Mouse (Mus musculus) CH12.LX (cell line): ENCODE measurements around the gene Klhl29. TPM values are rescaled to one million over a fixed set of nuclear protein-coding genes. Genes with fewer than 3 reads are reported as not detected.

Source experiments
- DNase-seq: peaks from one replicate; pipeline ENCODE4 v3.0.0-alpha.2; 2013; ENCODE audit errors: extremely low read depth
- H3K27ac ChIP-seq: 2 replicates; pipeline ENCODE4 v1.5.1; 2012; ENCODE audit warnings: low read depth, mild to moderate bottlenecking, control low read depth, moderate library complexity; ENCODE audit not compliant: insufficient read depth
- H3K27me3 ChIP-seq: replicated peaks from 2 replicates; pipeline ENCODE3; 2012; ENCODE audit warnings: inconsistent platforms
- H3K36me3 ChIP-seq, 2 experiments: replicated peaks in 1 of 2; 2 replicates each; pipeline versions ENCODE3 to v1.6.1; 2012; ENCODE audit warnings: inconsistent platforms in 1 of 2, low read length in 1 of 2, mild to moderate bottlenecking in 1 of 2, mixed read lengths in 1 of 2, moderate library complexity in 1 of 2; ENCODE audit not compliant: control insufficient read depth in 1 of 2, insufficient read depth in 1 of 2
- H3K4me1 ChIP-seq, 2 experiments: 2 replicates each; pipeline ENCODE4 v1.6.1; 2012; ENCODE audit warnings: inconsistent platforms in 1 of 2, moderate library complexity in 1 of 2; ENCODE audit not compliant: insufficient read depth in 2 of 2, control insufficient read depth in 1 of 2
- H3K4me2 ChIP-seq: 2 replicates; pipeline ENCODE4 v1.6.1; 2012; ENCODE audit warnings: low read depth, mild to moderate bottlenecking, control low read depth; ENCODE audit not compliant: poor library complexity, insufficient read depth, severe bottlenecking
- H3K4me3 ChIP-seq, 3 experiments: fragments of 150-350 bp in 1 of 3; sonication (generic) in 1 of 3; replicated peaks in 1 of 3; 2 replicates each; pipeline versions ENCODE3 to v1.5.1; 2011 to 2012; ENCODE audit warnings: low read depth in 2 of 3, low read length in 2 of 3, mild to moderate bottlenecking in 2 of 3, moderate library complexity in 2 of 3, control low read depth in 1 of 3, improper control_type of control experiment in 1 of 3, inconsistent platforms in 1 of 3, mixed read lengths in 1 of 3; ENCODE audit not compliant: poor library complexity in 1 of 3
- H3K79me2 ChIP-seq: replicated peaks from 2 replicates; pipeline ENCODE4 v1.6.1; 2012; ENCODE audit warnings: mild to moderate bottlenecking, moderate library complexity; ENCODE audit not compliant: control insufficient read depth, poor library complexity, insufficient read depth, severe bottlenecking; ENCODE audit errors: extremely low read depth
- H3K9ac ChIP-seq: 2 replicates; pipeline ENCODE4 v1.6.1; 2012; ENCODE audit warnings: low read depth, mild to moderate bottlenecking, control low read depth, moderate library complexity; ENCODE audit not compliant: insufficient read depth
- H3K9me3 ChIP-seq: replicated peaks from 2 replicates; pipeline ENCODE3; 2012; ENCODE audit warnings: low read length, inconsistent platforms, mixed read lengths
- CHD1 ChIP-seq: IDR thresholded peaks from 2 replicates; pipeline ENCODE4 v1.6.1; 2012; ENCODE audit warnings: low read depth, low read length, improper control_type of control experiment, inconsistent platforms
- CTCF ChIP-seq, 2 experiments: IDR thresholded peaks in 1 of 2; conservative IDR thresholded peaks in 1 of 2; 2 replicates each; pipeline ENCODE4 v1.5.1; 2011 to 2012; ENCODE audit warnings: low read depth in 2 of 2, low read length in 2 of 2, improper control_type of control experiment in 1 of 2, inconsistent platforms in 1 of 2, mild to moderate bottlenecking in 1 of 2, moderate library complexity in 1 of 2
- E2F4 ChIP-seq: IDR thresholded peaks from 2 replicates; pipeline ENCODE4 v1.6.1; 2011; ENCODE audit warnings: low read depth, low read length, improper control_type of control experiment; ENCODE audit not compliant: insufficient replicate concordance
- ELF1 ChIP-seq: IDR thresholded peaks from 2 replicates; pipeline ENCODE4 v1.6.1; 2014; ENCODE audit warnings: low read depth, mild to moderate bottlenecking, inconsistent platforms, low read length, improper control_type of control experiment
- GABPA ChIP-seq: IDR thresholded peaks from 2 replicates; pipeline ENCODE4 v1.6.1; 2012; ENCODE audit warnings: low read depth, low read length, improper control_type of control experiment, inconsistent platforms; ENCODE audit not compliant: insufficient replicate concordance
- KAT2A ChIP-seq: IDR thresholded peaks from 2 replicates; pipeline ENCODE4 v1.6.1; 2012; ENCODE audit warnings: low read length, improper control_type of control experiment, inconsistent platforms; ENCODE audit not compliant: insufficient replicate concordance
- MAFK ChIP-seq: IDR thresholded peaks from 2 replicates; pipeline ENCODE4 v1.6.1; 2011; ENCODE audit warnings: low read length, improper control_type of control experiment; ENCODE audit not compliant: insufficient replicate concordance
- MAX ChIP-seq: IDR thresholded peaks from 2 replicates; pipeline ENCODE4 v1.6.1; 2011; ENCODE audit warnings: low read length, improper control_type of control experiment
- MEF2A ChIP-seq: IDR thresholded peaks from 2 replicates; pipeline ENCODE4 v1.6.1; 2014; ENCODE audit warnings: low read depth, mild to moderate bottlenecking, inconsistent platforms, low read length, improper control_type of control experiment, borderline replicate concordance
- MXI1 ChIP-seq: IDR thresholded peaks from 2 replicates; pipeline ENCODE4 v1.6.1; 2011; ENCODE audit warnings: mild to moderate bottlenecking, low read depth, low read length, improper control_type of control experiment
- MYC ChIP-seq: IDR thresholded peaks from 2 replicates; pipeline ENCODE4 v1.6.1; 2011; ENCODE audit warnings: low read depth, mild to moderate bottlenecking, improper control_type of control experiment, low read length
- NELFE ChIP-seq: IDR thresholded peaks from 2 replicates; pipeline ENCODE4 v1.6.1; 2011; ENCODE audit warnings: low read depth, low read length, improper control_type of control experiment
- RAD21 ChIP-seq: IDR thresholded peaks from 2 replicates; pipeline ENCODE4 v1.6.1; 2011; ENCODE audit warnings: low read depth, mild to moderate bottlenecking, low read length, improper control_type of control experiment, moderate library complexity
- SMC3 ChIP-seq: IDR thresholded peaks from 2 replicates; pipeline ENCODE4 v1.6.1; 2011; ENCODE audit warnings: low read depth, low read length, improper control_type of control experiment
- TCF12 ChIP-seq: IDR thresholded peaks from 2 replicates; pipeline ENCODE4 v1.6.1; 2014; ENCODE audit warnings: low read depth, mild to moderate bottlenecking, inconsistent platforms, low read length, improper control_type of control experiment
- USF1 ChIP-seq: IDR thresholded peaks from 2 replicates; pipeline ENCODE4 v1.6.1; 2014; ENCODE audit warnings: low read depth, mild to moderate bottlenecking, inconsistent platforms, low read length, improper control_type of control experiment
- ZKSCAN1 ChIP-seq: IDR thresholded peaks from 2 replicates; pipeline ENCODE4 v1.6.1; 2012; ENCODE audit warnings: low read depth, inconsistent platforms, low read length, improper control_type of control experiment, borderline replicate concordance
- dilution Hi-C: fragments of 300-500 bp; cut with MboI; formaldehyde crosslinking; loops from 2 replicates; pipeline ENCODE4 v1.14.3; 2020; ENCODE audit warnings: low sequenced_read_pairs; ENCODE audit not compliant: extremely low pct_unique_long_range_greater_than_20kb, extremely low pct_ligation_motif_present
- in situ Hi-C: fragments of 300-500 bp; cut with MboI; formaldehyde crosslinking; loops from 3 replicates; pipeline ENCODE4 v1.14.3; 2019; ENCODE audit warnings: low sequenced_read_pairs, low pct_ligation_motif_present, low pct_unique_long_range_greater_than_20kb, mixed read lengths
- polyA plus RNA-seq: library from polyadenylated mRNA; unstranded; fragments of >175 nt; gene quantifications from 2 replicates; pipeline ENCODE4 v1.2.1, GENCODE M21; 2012; ENCODE audit warnings: low read depth; ENCODE audit not compliant: insufficient read length
- total RNA-seq, 2 experiments: library from RNA; depleted of rRNA; stranded (reverse); fragments of 300-350 nt in 1 of 2; fragments of >200 nt in 1 of 2; gene quantifications; 2 replicates each; pipeline ENCODE4 v1.2.3; 2012 to 2014

Gene Klhl29
- total and polyA plus RNA-seq, 3 experiments: 0.04 TPM; not detected in 2

- DNase-seq: no peak
- Histone ChIP-seq H3K4me2 (no peak overlapping the region), H3K36me3 (no peaks in the 10 kb centered on the region), H3K27ac (no peak overlapping the region), H3K27me3 (no peaks in the 10 kb centered on the region), H3K9ac (no peak overlapping the region), H3K9me3 (no peaks in the 10 kb centered on the region), H3K4me1 (no peaks in the 10 kb centered on the region), H3K4me3 (no peak overlapping the region), H3K79me2 (no peaks in the 10 kb centered on the region)
- in situ Hi-C loops (no loop called here), dilution Hi-C loops (no loop called here)
- no peak for TF ChIP-seq CTCF (conservative IDR thresholded peaks at IDR 0.05 in 1 of 2, IDR thresholded peaks at IDR 0.05 in 1 of 2; ENCODE audit: low read depth in 2 of 2, low read length in 2 of 2)
- TF ChIP-seq MAFK: no peak
- no peak for TF ChIP-seq GABPA
- no peak for TF ChIP-seq CHD1
- TF ChIP-seq TCF12: no peak
- TF ChIP-seq RAD21: no peak
- no peak for TF ChIP-seq MEF2A
- no peak for TF ChIP-seq MYC
- no peak for TF ChIP-seq KAT2A
- no peak for TF ChIP-seq E2F4
- TF ChIP-seq MXI1: no peak
- TF ChIP-seq ELF1: no peak
- TF ChIP-seq USF1: no peak
- TF ChIP-seq MAX: no peak
Measured at GRCm38 (mm10) chr12:5334175-5334574, 41.3 kb downstream of the Klhl29 start.

- no peaks in the 10 kb centered on the region for H3K4me1 ChIP-seq
- no peak overlapping the region for H3K27ac ChIP-seq
- TF ChIP-seq ZKSCAN1 (no peak), SMC3 (no peak), MEF2A (no peak), NELFE (no peak)
- no peak for DNase-seq
- H3K79me2 ChIP-seq: no peaks in the 10 kb centered on the region
- no peak overlapping the region for H3K9ac ChIP-seq
- H3K4me3 ChIP-seq: no peak overlapping the region
- no peaks in the 10 kb centered on the region for H3K9me3 ChIP-seq
- no peaks in the 10 kb centered on the region for H3K36me3 ChIP-seq
- dilution Hi-C loops (no loop called here), in situ Hi-C loops (no loop called here)
- H3K4me2 ChIP-seq: no peak overlapping the region
- no peaks in the 10 kb centered on the region for H3K27me3 ChIP-seq
Measured at GRCm38 (mm10) chr12:5331810-5332484, 43.5 kb downstream of the Klhl29 start.
